Mouse (Mus musculus): ENCODE results near the gene Nhej1.

The Nhej1 gene

GRCm38 (mm10) chr1:74926721-74927120, 198.3 kb downstream of the Nhej1 start:
- no peak for DNase-seq

- DNase-seq, result no peak
These were observed 200.5 kb downstream of the Nhej1 start for GRCm38 (mm10) chr1:74924464-74924863.

All from spleen, adult 18-20 months (tissue).